Mouse (Mus musculus): ENCODE results near the gene Kank2.

- no peak for TF ChIP-seq CTCF (IDR thresholded peaks at IDR 0.05; ENCODE audit: control insufficient read depth, insufficient read depth, low read length)
- no peak for TF ChIP-seq POLR2A (IDR thresholded peaks at IDR 0.05; ENCODE audit: borderline replicate concordance, control insufficient read depth, low read depth, low read length)
Measured at GRCm38 (mm10) chr9:21752252-21752792, 46.2 kb downstream of the Kank2 start.
